Mouse (Mus musculus) liver, embryonic 14.5 days (tissue): ENCODE measurements around the gene Elobl.

Experiments
- CTCF ChIP-seq: IDR thresholded peaks from 2 replicates; pipeline ENCODE4 v1.5.1; 2016; ENCODE audit warnings: antibody characterized with exemption, low read depth, control low read depth
- EP300 ChIP-seq: IDR thresholded peaks from 2 replicates; pipeline ENCODE4 v1.6.1; 2016; ENCODE audit warnings: antibody characterized with exemption, low read depth

DNA sequence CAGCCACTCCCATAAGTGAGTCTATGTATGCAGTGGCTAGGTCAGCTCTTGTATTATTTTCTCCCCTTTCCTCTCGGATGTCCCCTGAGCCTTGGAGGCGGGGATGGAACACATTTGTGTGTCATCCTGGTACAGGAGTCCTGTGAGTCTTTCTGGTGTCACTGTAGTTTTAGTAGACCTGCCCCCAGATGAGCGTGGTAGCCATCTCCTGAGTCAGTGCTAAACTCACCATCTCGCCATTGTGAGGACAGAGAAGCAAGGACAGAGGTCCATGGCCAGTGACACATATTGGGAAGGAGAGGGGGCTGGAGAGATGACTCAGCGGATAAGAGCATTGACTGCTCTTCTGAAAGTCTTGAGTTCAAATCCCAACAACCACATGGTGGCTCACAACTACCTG lies 10.5 kb upstream of the Elobl start:
- TF ChIP-seq CTCF (no peak), EP300 (no peak)
